Mouse (Mus musculus) cerebellum, adult 2 months (tissue): ENCODE results near the gene Ppfibp2.

Source experiments
- CTCF ChIP-seq: fragments of 200-500 bp; IDR thresholded peaks from 2 replicates; pipeline ENCODE4 v1.5.1; 2011; ENCODE audit warnings: low read depth, mild to moderate bottlenecking, control low read depth, low read length, moderate library complexity, borderline replicate concordance; ENCODE audit not compliant: insufficient read depth
- POLR2A ChIP-seq: fragments of 200-500 bp; IDR thresholded peaks from 2 replicates; pipeline ENCODE4 v1.6.1; 2011; ENCODE audit warnings: low read length, control low read depth, borderline replicate concordance; ENCODE audit not compliant: insufficient read depth

DNA sequence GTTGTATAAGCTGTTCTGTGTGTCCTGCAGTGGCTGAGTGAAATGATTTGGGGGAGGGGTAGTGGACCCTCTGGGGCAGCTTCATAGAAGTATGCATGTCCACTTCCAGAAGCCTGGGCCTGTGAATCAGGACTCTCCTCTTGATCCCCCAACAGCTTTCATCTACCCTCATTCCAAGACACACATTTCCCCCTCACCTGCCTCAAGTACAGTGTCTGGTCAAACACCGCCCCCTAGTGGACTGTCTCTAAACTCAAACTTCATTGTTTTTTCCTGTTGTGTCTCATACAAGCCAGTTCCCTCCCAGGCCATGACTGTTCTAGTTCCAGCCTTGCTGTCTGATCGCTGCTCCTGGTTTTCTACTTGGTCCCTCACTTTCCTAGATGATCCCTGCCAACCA, 152.9 kb downstream of the Ppfibp2 start:
- no peak for TF ChIP-seq POLR2A
- TF ChIP-seq CTCF, result peak; percentile 65
